Mouse (Mus musculus): Measurements from ENCODE around the gene Ptchd3.

Gene Ptchd3

GRCm38 (mm10) chr11:121829947-121830346, at the start of gene Ptchd3:
Ptchd3 (plus strand) TSS chr11:121830247.
- DNase-seq = no peak

- no peak for DNase-seq
Measured at GRCm38 (mm10) chr11:121781831-121782230, 48.2 kb upstream of the Ptchd3 start.

GRCm38 (mm10) chr11:121787456-121787855, 42.6 kb upstream of the Ptchd3 start:
- DNase-seq = no peak

GRCm38 (mm10) chr11:121789566-121789965, 40.5 kb upstream of the Ptchd3 start:
- DNase-seq = no peak

- DNase-seq = no peak
Measured at GRCm38 (mm10) chr11:121790671-121791094, 39.4 kb upstream of the Ptchd3 start.

GRCm38 (mm10) chr11:121791446-121791845, 38.6 kb upstream of the Ptchd3 start:
- no peak for DNase-seq

- DNase-seq = no peak
Measured at GRCm38 (mm10) chr11:121791991-121792390, 38.1 kb upstream of the Ptchd3 start.

- no peak for DNase-seq
Measured at GRCm38 (mm10) chr11:121793530-121793929, 36.5 kb upstream of the Ptchd3 start.

- DNase-seq = no peak
Measured at GRCm38 (mm10) chr11:121794186-121794585, 35.9 kb upstream of the Ptchd3 start.

GRCm38 (mm10) chr11:121794591-121795199, 35.4 kb upstream of the Ptchd3 start:
- no peak for DNase-seq

GRCm38 (mm10) chr11:121795978-121796377, 34.1 kb upstream of the Ptchd3 start:
- no peak for DNase-seq

- no peak for DNase-seq
Measured at GRCm38 (mm10) chr11:121798591-121798990, 31.5 kb upstream of the Ptchd3 start.

GRCm38 (mm10) chr11:121799746-121800299, 30.2 kb upstream of the Ptchd3 start:
- DNase-seq = no peak

GRCm38 (mm10) chr11:121802743-121803142, 27.3 kb upstream of the Ptchd3 start:
- DNase-seq = no peak

- DNase-seq = no peak
Measured at GRCm38 (mm10) chr11:121804258-121805027, 25.6 kb upstream of the Ptchd3 start.

- DNase-seq = peak; percentile 81
Measured at GRCm38 (mm10) chr11:121808204-121808852, 21.7 kb upstream of the Ptchd3 start.

- no peak for DNase-seq
Measured at GRCm38 (mm10) chr11:121808866-121809265, 21.2 kb upstream of the Ptchd3 start.

GRCm38 (mm10) chr11:121845923-121846322, 15.9 kb downstream of the Ptchd3 start:
- DNase-seq = no peak

GRCm38 (mm10) chr11:121847790-121848299, 17.8 kb downstream of the Ptchd3 start:
- peak; percentile 76 for DNase-seq
